Mouse (Mus musculus) cerebellum, adult 9-11 months (tissue): ENCODE measurements at regions not wholly inside any gene's neighbourhood (a gene's known extent, or its start where the extent isn't known, plus 50 kb on each side); places are given as distances from the start of the nearest gene placed in this dataset.

Source experiments
- DNase-seq: peaks from one replicate; pipeline ENCODE4 v3.0.0; 2022

- DNase-seq: no peak
These were observed 356.7 kb upstream of the Runx1 start for GRCm38 (mm10) chr16:93182656-93183055.

GRCm38 (mm10) chr16:93181497-93181896 is 355.5 kb upstream of the Runx1 start:
- DNase-seq: no peak

DNA sequence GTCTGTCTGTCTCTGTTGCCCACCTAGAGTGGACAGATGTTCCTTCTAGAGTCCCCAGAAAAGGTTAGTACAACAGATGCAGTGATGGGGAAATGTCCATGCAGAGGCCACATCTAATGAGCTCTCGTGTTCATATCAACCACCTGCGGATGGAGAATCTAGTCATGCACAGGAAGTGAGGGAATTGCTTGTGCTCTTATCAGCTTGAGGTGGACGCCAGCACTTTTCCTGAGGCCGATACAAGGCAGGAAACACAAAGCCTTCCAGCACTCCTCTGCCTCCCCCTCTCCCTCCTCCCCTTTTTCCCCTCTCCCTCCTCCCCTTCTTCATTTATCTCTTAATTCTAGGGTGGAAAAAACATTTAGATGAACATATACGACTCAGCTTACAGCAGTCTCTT is 354.3 kb upstream of the Runx1 start:
- DNase-seq: no peak

- no peak for DNase-seq
These were observed 340.7 kb upstream of the Runx1 start for GRCm38 (mm10) chr16:93166667-93167066.

GRCm38 (mm10) chr16:93158526-93159226 is 332.7 kb upstream of the Runx1 start:
- no peak for DNase-seq

DNA sequence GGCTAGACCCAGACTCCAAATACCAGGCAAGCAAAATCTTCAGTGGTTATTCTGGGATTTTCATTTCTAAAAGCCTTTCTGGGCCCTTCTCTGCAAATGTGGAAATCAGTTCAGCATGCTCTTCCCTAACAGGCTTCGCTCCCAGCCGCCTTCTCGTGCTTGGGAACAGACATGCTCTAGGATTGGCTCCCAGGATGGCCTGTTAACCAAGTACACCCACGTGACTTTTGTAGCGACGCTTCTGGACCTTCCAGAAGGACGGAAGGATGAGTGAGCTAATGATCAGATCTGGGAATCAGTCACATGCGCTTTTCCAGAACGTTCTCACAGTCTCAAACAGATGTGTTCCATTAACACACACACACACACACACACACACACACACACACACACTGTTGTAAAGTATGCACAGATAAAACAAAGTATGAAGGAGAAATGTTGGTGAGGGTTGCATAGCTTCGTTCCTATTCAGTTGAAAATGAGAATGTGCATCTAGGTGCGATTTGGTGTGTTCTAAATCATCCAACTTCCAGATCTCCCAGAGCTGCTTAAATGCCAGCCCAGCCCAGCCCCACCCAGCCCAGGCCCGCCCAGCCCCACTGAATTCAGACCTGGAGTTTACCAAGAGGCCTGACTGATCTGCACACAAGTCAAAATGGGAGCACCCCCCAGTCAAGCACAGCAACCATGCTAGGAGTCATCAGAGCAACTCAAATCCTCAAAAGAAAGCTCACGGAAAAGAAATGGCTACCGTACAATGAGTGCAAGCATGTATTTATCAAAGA is 327.8 kb upstream of the Runx1 start:
- DNase-seq: no peak

- DNase-seq: no peak
These were observed 327.0 kb upstream of the Runx1 start for GRCm38 (mm10) chr16:93152765-93153489.

DNA sequence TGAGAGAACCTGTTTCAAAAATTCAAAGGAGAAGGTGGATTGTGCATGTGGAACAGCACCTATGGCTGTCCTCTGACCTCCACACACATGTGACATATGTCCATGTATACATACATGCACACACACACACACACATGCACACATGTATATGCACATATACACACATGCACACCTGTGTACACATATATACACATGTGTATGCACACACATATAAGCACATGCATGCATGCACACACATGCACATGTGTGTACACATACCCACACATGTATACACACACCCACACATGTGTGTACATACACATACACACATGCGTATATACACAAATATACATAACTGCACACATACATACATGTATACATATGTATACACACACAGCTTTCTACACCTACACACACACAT is 326.1 kb upstream of the Runx1 start:
- DNase-seq: no peak

GRCm38 (mm10) chr16:93151652-93152051 is 325.7 kb upstream of the Runx1 start:
- DNase-seq: no peak

DNA sequence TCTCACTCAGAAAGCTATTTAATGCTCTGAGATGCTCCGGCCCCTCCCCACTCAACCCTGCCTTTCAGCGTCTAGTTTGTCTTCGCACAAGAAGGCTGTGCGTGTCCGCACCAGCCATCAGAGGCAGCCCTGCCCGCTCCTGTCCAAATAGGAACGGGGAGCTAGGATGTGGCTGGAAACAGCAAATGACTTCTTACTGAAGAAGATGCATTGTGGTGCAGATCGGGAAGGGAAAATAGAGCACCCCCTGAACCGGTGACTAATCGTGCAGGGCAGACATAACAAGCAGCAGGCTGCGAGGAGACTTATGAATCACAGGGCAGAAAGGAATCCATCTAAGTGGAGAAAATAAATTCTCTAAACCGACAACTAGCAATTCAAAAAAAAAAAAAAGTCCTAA is 324.5 kb upstream of the Runx1 start:
- no peak for DNase-seq

DNA sequence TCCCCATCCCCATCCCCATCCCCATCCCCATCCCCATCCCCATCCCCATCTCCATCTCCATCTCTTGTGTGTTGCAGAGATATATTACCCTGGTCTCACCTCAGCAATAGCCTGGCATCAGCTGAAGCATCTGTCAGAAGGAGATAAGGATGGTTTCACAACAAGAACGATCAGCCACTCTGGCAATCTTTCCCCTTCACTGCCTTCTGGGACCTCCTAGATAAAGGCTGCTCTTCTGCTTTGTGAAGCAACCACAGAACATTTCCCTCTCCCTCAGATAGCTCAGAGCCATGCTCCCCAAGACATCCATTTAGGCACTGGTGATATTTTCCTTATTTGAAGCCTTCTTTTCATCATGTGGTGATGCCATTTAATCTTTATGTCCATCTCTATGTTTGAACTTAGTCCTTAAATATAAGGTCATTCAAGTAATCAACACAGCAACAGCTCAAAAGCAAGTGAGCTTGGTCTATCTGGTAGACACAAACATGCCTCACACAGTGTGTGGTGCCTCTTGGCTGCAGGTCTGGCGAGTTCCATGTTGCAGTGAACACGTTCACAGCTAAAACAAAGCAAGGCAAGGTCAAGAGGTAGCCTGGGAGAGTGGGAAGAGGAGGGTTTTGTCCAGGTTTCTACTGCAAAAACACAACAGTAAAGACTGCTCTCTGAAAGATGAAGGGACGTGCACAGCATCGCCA is 321.7 kb upstream of the Runx1 start:
- DNase-seq: no peak

- DNase-seq: no peak
These were observed 320.9 kb upstream of the Runx1 start for GRCm38 (mm10) chr16:93146812-93147211.

DNA sequence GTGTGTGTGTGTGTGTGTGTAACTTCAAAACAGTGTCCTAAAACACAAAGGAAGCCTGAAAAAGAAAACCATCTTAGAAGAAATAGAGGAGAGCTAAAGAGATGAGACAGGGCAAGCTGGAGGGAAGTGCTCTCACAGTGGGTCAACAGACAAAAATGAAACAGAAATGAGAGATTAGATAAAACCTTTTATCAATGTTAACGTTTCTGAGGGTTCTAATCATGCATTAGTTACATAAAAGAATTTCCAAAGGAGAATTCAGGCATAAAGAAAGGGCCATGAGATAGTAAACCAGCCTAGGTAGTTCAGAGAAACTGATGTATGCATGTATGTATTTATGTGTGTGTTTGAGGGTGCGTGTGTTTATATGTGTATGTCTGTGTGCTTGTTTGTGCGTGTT is 319.7 kb upstream of the Runx1 start:
- DNase-seq: no peak

DNA sequence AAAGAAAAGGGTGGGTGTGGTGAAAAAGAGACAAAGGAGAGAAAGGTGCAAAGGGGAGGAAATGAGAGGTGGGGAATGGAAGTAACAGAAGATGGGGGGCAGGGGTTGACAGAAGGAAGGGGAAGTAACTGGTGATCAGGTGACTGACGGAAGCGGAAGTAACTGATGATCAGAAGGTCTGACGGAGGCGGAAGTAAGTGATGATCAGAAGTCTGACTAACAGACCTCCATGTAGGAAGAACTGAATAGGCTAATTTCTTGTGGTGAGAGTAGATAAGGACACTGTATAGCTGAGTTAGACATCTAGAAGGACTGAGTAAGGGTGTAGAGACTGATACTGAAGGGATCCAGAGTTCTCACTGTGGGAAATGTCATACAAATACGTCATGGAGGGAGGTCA is 318.1 kb upstream of the Runx1 start:
- no peak for DNase-seq

DNA sequence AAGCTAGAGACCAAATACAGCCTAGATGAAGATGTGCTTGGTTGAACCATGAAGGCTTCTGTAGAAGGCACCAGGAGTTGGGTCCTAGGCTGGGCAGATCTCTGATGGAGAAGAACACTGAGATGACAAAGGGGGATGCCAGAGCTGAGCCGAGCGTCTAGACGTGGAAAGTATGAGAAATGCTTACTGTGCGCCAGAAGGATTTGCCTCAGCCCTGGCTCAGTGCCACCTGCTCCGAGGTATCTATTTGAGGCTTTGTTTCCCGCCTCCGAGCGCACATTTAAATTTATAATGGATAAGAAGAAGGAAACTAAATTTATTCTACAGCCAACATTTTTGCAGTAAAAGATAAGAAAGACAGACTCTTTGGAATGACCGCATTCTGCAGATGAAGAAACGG is 317.2 kb upstream of the Runx1 start:
- no peak for DNase-seq

DNA sequence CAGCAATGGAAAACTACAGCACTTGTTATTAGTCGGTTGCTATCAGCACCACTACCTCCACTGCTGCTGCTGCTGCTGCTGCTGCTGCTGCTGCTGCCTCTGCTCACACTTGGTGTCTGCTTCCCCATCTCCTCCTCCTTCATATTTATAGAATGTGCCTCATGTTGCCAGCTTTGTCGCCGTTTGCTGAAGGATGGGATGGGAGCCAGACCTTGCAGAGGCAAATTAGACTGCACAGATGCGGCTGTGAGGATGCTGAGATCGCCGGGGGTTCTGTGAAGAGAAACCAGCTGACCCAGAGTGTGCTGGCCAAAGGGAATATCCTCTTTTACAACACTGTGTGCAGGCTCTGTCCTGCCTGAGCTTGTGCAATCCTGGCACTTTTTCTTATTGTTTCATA is 316.0 kb upstream of the Runx1 start:
- DNase-seq: no peak

DNA sequence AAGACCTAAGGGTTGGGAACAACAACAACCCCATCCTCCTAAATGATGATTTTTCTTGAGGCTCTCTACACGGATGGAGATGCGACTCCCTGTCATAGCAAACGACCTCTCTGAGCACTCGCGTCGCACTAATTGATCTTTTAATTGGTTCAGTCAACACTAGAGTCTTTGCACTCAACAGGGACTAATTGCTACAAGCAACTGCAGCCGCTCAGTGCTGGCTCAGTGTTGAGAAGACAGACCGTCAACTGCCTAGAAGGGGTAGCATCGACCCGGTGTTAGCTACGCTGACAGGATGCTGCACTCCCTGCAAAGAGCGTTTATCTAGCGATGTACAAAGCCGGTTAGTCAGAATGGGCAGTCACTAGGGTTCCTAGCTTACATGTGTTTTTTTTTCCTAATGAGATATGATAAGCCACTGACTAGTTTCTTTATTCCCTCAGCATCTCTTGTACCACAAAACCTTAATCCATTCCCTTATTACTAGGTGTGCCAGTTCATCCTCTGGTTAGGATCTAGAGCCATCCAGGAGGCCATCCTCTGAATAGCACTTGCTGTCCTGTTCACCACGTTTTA is 314.7 kb upstream of the Runx1 start:
- no peak for DNase-seq

DNA sequence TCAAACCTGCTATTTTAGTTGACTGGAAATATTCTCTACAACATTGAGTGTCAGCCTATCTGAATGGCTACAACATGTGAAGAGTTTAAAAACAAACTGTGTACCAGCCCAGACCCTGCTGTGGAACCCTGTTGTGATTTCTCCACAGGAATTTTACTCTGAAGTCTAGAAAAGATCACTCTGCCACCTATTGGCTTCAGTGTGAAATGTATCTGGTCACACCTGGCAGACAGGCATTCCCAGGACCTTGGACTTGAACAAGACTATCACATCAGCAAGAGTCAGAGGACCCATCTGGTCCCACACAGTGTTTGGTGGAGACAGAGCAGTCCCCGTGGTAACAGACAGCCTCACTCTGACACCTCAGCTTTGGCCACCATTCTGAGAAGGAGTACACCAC is 311.3 kb upstream of the Runx1 start:
- DNase-seq: no peak

DNA sequence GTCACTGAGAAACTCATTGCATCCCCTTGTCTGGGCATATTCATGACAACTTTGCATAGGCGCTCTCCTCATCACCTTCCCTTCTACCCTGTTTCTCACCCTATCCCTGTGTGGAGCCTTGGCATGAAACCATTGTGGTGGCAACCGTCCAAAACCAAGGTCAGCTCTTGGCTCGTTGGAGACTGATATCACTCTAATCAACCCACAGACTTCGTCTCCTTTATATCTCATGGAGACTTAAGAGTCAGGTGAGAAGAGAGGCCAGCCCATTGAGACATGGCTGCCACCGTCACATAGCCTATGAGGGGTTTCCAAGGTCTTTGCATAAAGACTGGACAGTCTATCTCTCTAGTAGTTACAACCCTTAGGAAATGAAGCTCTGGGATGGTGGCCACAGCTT is 305.5 kb upstream of the Runx1 start:
- DNase-seq: no peak

- no peak for DNase-seq
These were observed 304.7 kb upstream of the Runx1 start for GRCm38 (mm10) chr16:93130622-93131021.

- no peak for DNase-seq
These were observed 297.8 kb upstream of the Runx1 start for GRCm38 (mm10) chr16:93123707-93124106.

GRCm38 (mm10) chr16:93116111-93116969 is 290.4 kb upstream of the Runx1 start:
- no peak for DNase-seq
